Mouse (Mus musculus): ENCODE results near the gene 4921524J17Rik. TPM values are rescaled to one million over a fixed set of nuclear protein-coding genes. Genes with fewer than 3 reads are reported as not detected.
A peak's percentile ranks its signal among the peaks of the same experiment; 100 is the strongest.

Gene 4921524J17Rik
- polyA plus RNA-seq, 1 experiment from 2014 or later, result 37.6 TPM

DNA sequence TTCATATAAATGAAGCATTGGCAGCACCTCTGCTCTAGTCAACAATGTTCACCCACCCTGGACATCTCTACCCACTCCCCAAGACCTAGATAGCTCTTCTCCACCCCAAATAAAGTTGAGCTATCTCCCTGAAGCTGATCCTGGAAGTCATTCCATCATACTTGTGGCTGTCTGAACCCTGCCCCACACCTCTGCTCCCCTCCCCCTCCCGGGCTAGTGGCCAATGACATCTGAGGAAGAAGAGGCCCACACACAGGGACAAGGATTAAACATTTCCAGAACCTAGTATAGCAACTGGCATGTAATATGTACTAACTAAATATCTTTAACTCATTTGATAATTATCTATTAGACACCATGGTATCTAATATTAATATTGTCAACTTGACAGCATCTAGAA, 29.8 kb upstream of the 4921524J17Rik start:
- Histone ChIP-seq H3K4me1 (no peaks in the 10 kb centered on the region), H3K27ac (replicated peaks) (no peak overlapping the region), H3K4me3 (replicated peaks) (no peak overlapping the region), H3K36me3 (no peaks in the 10 kb centered on the region), H3K27me3 (replicated peaks) (no peaks in the 10 kb centered on the region), H3K4me2 (no peak overlapping the region), H3K9ac (replicated peaks) (no peak overlapping the region), H3K9me3 (replicated peaks) (no peaks in the 10 kb centered on the region)
- no peak for ATAC-seq (ENCODE audit: low FRiP score)
- 88% methylated on average over 1 of the region's 1 CpGs for WGBS

DNA sequence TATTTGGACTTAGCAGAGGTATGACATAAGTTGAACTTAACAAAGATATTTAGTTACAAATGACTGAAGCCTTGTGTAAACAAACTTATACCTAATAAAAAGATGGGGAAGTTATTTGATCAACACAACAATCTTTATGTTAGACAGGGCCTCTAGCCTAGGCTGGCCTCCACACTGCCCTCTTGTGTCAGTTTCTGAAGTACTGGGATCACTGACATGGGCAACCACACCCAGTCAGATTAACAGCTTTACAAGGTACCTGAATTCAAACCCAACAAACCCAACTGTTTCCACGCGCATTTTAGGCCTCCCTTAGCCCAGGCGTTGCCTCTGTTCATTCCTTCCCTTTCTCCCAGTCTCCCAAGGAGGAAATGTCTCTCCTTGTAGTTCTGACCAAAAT, 28.7 kb upstream of the 4921524J17Rik start:
- no peaks in the 10 kb centered on the region for H3K4me1 ChIP-seq
- H3K9ac ChIP-seq (replicated peaks), result no peak overlapping the region
- no peaks in the 10 kb centered on the region for H3K36me3 ChIP-seq
- WGBS, result 80% methylated on average over 3 of the region's 3 CpGs
- H3K27ac ChIP-seq (replicated peaks), result no peak overlapping the region
- H3K4me2 ChIP-seq, result no peak overlapping the region
- H3K27me3 ChIP-seq (replicated peaks), result no peaks in the 10 kb centered on the region
- no peaks in the 10 kb centered on the region for H3K9me3 ChIP-seq (replicated peaks)
- ATAC-seq (ENCODE audit: low FRiP score), result no peak
- H3K4me3 ChIP-seq (replicated peaks), result no peak overlapping the region

DNA sequence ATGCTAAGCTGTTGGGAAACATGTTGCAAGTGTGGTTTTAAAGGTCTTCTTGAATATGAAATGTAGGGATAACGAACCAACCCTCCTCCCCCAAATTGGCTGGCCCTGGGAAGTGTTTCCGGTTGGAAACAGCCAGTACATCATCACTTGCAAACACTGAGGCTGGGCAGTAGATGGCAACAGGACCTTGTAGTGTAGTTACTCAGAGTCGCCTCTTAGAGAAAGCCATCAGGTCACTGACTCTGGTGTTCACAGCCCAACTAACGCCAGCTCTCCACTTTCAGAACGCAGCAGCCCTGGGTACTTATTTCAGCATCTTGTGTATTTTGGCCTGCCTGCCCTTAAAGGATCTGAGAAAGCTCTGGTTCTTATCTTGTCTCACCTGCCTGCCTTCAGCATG, 28.2 kb upstream of the 4921524J17Rik start:
- Histone ChIP-seq H3K27ac (replicated peaks) (no peak overlapping the region), H3K9ac (replicated peaks) (no peak overlapping the region), H3K27me3 (replicated peaks) (no peaks in the 10 kb centered on the region), H3K4me3 (replicated peaks) (no peak overlapping the region), H3K4me2 (no peak overlapping the region), H3K36me3 (no peaks in the 10 kb centered on the region), H3K4me1 (no peaks in the 10 kb centered on the region), H3K9me3 (replicated peaks) (no peaks in the 10 kb centered on the region)
- ATAC-seq (ENCODE audit: low FRiP score), result no peak
- 47% methylated on average over 5 of the region's 5 CpGs for WGBS

DNA sequence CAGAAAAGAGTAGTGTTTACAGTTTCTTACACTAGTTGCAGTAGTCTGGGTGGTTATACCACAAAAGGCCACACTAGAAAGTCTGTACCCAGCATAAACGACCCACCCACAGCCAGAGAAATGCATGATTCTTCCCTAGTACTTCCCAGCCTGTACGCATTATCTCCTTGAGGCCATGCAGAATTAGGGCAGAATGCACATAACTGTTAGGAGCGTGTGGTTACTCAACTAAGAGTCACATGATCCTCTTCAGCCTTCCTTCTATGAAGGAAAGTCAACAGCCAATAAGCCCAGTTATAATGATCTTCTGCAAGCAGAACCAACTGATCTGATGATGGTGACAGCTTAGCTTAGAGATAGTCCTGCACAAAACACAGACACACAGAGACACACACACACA, 26.9 kb upstream of the 4921524J17Rik start:
- Histone ChIP-seq H3K27me3 (replicated peaks) (no peaks in the 10 kb centered on the region), H3K4me2 (no peak overlapping the region), H3K27ac (replicated peaks) (no peak overlapping the region), H3K9me3 (replicated peaks) (no peaks in the 10 kb centered on the region), H3K9ac (replicated peaks) (no peak overlapping the region), H3K4me3 (replicated peaks) (no peak overlapping the region), H3K36me3 (no peaks in the 10 kb centered on the region), H3K4me1 (no peaks in the 10 kb centered on the region)
- WGBS, result 75% methylated on average over 3 of the region's 3 CpGs
- ATAC-seq (ENCODE audit: low FRiP score), result no peak

DNA sequence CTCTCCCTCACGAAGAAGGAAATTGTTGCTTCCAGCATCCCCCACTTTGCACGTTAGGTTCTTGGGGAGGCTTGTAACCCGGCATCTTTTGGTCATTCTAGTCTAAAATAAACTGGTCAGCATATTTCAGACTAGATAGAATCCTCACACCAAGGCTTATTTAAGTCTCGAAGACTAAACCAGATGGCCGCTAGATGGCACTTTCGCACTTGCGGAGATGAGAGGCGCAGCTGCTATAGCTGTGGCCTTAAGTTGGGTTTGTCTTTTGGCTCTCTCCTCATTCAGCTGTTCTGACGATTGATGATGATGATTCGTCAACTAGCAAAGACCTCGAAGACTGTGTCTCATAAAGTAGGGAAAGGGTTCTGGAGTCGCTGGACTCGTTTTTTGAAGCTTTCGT, 23.9 kb upstream of the 4921524J17Rik start:
- Histone ChIP-seq H3K27me3 (replicated peaks) (no peaks in the 10 kb centered on the region), H3K4me2 (no peak overlapping the region), H3K36me3 (no peaks in the 10 kb centered on the region), H3K9me3 (replicated peaks) (no peaks in the 10 kb centered on the region), H3K9ac (replicated peaks) (no peak overlapping the region), H3K27ac (replicated peaks) (no peak overlapping the region), H3K4me1 (peaks cover 7% of the 10 kb centered on the region; the same call in 1 of the 2 replicates), H3K4me3 (replicated peaks) (no peak overlapping the region)
- no peak; the same call in 1 of the 2 replicates for ATAC-seq (ENCODE audit: low FRiP score)
- WGBS, result 10% methylated on average over 14 of the region's 14 CpGs

DNA sequence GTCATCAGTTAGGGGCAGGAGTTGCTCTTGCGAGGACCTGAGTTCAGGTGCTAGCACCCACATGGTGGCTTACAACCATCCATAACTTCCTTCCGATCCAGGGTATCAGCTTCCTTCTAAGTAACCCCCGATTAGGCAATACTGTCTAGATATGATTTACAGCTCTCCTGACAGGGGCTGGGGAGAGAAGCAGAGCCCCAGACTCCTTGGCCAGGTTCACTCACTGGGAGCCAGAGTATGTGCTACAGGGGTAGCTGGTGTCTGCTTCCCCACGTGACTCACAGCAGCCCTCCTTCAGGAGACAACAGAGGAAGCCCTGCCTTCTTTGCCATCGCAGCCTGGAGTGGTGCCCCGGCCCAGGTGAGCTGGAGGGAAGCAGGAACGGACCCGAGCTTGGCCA, 22.1 kb upstream of the 4921524J17Rik start:
- no peak overlapping the region for H3K4me2 ChIP-seq
- no peak for ATAC-seq (ENCODE audit: low FRiP score)
- no peaks in the 10 kb centered on the region for H3K27me3 ChIP-seq (replicated peaks)
- H3K4me1 ChIP-seq, result peaks cover 7% of the 10 kb centered on the region; the same call in 1 of the 2 replicates
- no peaks in the 10 kb centered on the region for H3K36me3 ChIP-seq
- no peak overlapping the region for H3K4me3 ChIP-seq (replicated peaks)
- H3K27ac ChIP-seq (replicated peaks), result no peak overlapping the region
- no peaks in the 10 kb centered on the region for H3K9me3 ChIP-seq (replicated peaks)
- 68% methylated on average over 8 of the region's 8 CpGs for WGBS
- no peak overlapping the region for H3K9ac ChIP-seq (replicated peaks)

DNA sequence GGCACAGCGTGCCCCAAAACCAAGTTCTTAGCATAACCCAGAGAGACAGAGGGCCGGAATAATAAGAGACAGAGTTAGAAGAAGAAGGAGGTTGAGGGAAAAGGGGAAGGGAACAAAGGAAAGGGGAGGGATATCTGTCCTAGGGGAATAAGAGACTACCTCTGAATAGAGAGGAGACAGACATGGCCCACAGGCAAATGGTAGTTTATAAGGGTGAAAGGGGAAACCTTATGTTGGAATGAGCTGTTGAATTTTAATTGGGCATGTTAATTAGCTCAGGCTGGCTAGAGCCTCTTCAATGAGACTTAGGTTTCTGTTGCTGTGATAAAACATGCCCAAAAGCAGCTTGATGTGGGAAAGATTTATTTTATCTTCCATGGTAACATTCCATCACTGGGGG, 20.6 kb upstream of the 4921524J17Rik start:
- H3K27me3 ChIP-seq (replicated peaks), result no peaks in the 10 kb centered on the region
- H3K4me3 ChIP-seq (replicated peaks), result no peak overlapping the region
- 53% methylated on average over 2 of the region's 2 CpGs for WGBS
- H3K4me2 ChIP-seq, result no peak overlapping the region
- no peak overlapping the region for H3K27ac ChIP-seq (replicated peaks)
- ATAC-seq (ENCODE audit: low FRiP score), result no peak
- no peak overlapping the region for H3K9ac ChIP-seq (replicated peaks)
- H3K9me3 ChIP-seq (replicated peaks), result no peaks in the 10 kb centered on the region
- peaks cover 7% of the 10 kb centered on the region; the same call in 1 of the 2 replicates for H3K4me1 ChIP-seq
- H3K36me3 ChIP-seq, result no peaks in the 10 kb centered on the region

DNA sequence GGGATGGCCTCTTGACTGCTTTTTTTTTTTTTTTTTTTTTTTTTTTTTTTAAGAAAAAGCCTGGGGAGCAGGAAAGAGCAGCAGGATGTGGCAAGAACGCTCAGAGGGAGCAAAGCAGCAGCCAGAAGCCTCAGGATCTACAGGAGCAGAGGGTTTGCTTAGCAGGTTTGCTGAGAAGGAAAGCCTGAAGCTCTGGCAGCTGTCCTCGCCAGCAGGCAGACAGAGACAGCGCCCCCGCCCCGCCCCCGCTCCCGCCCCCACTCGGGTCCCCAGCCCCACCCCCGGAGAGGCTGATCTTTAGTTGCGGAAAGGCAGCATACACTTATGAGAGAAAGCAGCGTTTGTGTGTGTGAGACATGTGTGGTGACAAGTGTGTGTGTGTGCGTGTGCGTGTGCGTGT, 19.7 kb upstream of the 4921524J17Rik start:
- WGBS, result 24% methylated on average over 13 of the region's 14 CpGs
- peak overlapping the region; percentile 42 for H3K4me2 ChIP-seq

DNA sequence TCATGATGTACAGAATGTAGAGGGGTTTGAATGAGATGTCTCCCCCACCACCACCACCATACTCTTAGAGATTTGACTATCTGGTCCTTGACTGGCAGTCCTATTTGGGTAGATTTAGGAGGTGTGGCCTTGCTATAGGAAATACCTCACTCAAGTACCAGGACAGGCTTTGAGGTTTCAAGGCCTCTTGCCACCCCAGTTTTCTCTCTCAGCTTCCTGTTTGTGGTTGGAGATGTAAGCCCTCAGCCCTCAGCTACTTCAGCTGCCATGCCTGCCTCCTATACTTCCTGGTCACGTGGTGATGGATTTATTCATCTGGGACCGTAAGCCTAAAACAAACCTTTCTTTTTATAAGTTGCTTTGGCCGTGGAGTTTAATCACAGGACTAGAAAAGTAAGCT, 17.7 kb upstream of the 4921524J17Rik start:
- Histone ChIP-seq H3K36me3 (no peaks in the 10 kb centered on the region), H3K4me2 (no peak overlapping the region)
- 77% methylated on average over 3 of the region's 3 CpGs for WGBS

More for the DNA sequence above, 19.7 kb upstream of the 4921524J17Rik start:
- no peak for ATAC-seq (ENCODE audit: low FRiP score)
- H3K36me3 ChIP-seq, result no peaks in the 10 kb centered on the region
- H3K27ac ChIP-seq (replicated peaks), result no peak overlapping the region
- H3K9me3 ChIP-seq (replicated peaks), result no peaks in the 10 kb centered on the region
- no peaks in the 10 kb centered on the region for H3K27me3 ChIP-seq (replicated peaks)
- H3K4me3 ChIP-seq (replicated peaks), result no peak overlapping the region; the same call in 1 of the 2 replicates
- peaks cover 7% of the 10 kb centered on the region; the same call in 1 of the 2 replicates for H3K4me1 ChIP-seq
- no peak overlapping the region for H3K9ac ChIP-seq (replicated peaks)

DNA sequence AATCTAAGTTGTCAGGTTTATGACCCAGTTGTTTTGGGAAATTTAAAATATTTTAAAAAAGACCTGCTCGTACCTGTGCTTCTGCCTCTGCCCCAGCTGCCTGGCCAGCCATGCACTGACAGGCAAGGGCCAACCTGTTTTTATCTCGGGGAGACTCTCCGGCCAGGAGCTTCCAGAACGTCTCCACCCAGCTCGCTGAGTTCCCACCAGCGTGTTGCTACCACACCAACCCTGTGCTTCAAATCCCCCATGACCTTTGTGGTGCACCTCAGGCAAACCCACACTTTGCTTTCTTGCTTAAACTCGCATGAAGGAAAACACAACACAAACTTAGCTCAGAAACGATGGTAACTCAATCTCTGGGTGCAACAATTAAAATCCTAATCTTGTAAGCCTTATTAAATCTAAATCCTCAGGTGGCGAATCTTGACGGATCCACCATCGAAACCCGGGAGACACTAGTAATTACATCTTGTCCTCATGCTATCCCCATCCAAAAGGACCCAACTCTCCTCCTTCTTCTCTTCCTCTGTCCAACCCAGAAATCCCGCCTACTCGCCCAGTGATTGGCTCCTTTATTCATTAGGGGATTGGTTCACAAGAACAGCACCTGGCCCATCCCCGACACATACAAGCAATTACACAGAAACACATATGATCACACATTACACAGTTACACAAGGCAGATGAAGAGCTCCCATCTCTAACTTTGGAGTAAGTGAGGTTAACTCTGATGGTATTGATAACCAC, 13.5 kb upstream of the 4921524J17Rik start:
- ATAC-seq (ENCODE audit: low FRiP score), result no peak
- Histone ChIP-seq H3K36me3 (no peaks in the 10 kb centered on the region), H3K27me3 (replicated peaks) (no peaks in the 10 kb centered on the region), H3K27ac (replicated peaks) (no peak overlapping the region), H3K4me1 (no peaks in the 10 kb centered on the region), H3K4me3 (replicated peaks) (no peak overlapping the region), H3K9me3 (replicated peaks) (no peaks in the 10 kb centered on the region), H3K4me2 (no peak overlapping the region), H3K9ac (replicated peaks) (no peak overlapping the region)
- WGBS, result 88% methylated on average over 15 of the region's 15 CpGs

More for the DNA sequence above, 17.7 kb upstream of the 4921524J17Rik start:
- peaks cover 7% of the 10 kb centered on the region; the same call in 1 of the 2 replicates for H3K4me1 ChIP-seq
- no peaks in the 10 kb centered on the region for H3K27me3 ChIP-seq (replicated peaks)
- no peak overlapping the region for H3K9ac ChIP-seq (replicated peaks)
- no peaks in the 10 kb centered on the region for H3K9me3 ChIP-seq (replicated peaks)
- H3K27ac ChIP-seq (replicated peaks), result no peak overlapping the region
- ATAC-seq (ENCODE audit: low FRiP score), result no peak
- no peak overlapping the region for H3K4me3 ChIP-seq (replicated peaks)

DNA sequence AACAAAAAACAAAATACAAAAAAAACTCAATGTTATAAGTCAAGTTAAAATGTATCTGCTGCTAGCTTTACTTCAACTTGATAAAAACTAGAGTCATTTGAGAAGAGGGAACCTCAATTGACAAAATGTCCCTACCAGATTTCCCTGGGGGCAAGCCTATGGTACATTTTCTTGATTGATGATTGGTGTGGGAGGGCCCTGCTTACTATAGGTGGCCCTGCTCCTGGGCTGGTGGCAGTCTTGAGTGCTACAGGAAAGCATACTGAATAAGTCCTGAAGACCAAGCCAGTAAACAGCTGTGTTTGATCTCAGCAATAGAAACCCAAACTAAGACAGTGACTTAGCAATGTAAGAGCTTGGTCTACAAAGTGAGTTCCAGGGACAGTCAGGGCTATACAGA, 11.5 kb upstream of the 4921524J17Rik start:
- no peak overlapping the region for H3K27ac ChIP-seq (replicated peaks)
- no peaks in the 10 kb centered on the region for H3K4me1 ChIP-seq
- no peak for ATAC-seq (ENCODE audit: low FRiP score)
- no peak overlapping the region for H3K9ac ChIP-seq (replicated peaks)
- H3K27me3 ChIP-seq (replicated peaks), result no peaks in the 10 kb centered on the region
- H3K36me3 ChIP-seq, result no peaks in the 10 kb centered on the region
- no peak overlapping the region for H3K4me2 ChIP-seq
- no peak overlapping the region for H3K4me3 ChIP-seq (replicated peaks)
- no peaks in the 10 kb centered on the region for H3K9me3 ChIP-seq (replicated peaks)

DNA sequence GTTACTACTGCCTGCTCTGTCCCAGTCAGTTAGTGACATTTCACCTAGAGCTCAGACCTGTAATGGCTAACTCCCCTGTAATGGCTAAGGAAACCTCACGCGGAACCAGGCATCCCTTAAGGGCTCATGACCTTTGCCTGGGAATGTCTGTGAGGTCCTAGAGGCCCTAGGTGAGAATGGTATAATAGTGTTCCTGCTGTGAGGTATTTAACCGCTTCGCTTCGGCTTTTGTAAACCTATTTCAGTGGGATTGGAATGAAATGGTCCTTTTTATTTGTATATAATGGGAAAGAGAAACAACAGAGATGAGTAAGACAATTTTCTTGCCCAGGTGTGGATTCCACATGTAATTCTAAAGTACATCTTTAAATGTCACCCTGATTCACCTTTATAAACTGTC, 8.9 kb upstream of the 4921524J17Rik start:
- no peak overlapping the region for H3K27ac ChIP-seq (replicated peaks)
- WGBS, result 41% methylated on average over 5 of the region's 5 CpGs
- ATAC-seq (ENCODE audit: low FRiP score), result no peak
- no peaks in the 10 kb centered on the region for H3K4me1 ChIP-seq
- H3K9ac ChIP-seq (replicated peaks), result no peak overlapping the region
- H3K9me3 ChIP-seq (replicated peaks), result no peaks in the 10 kb centered on the region
- H3K27me3 ChIP-seq (replicated peaks), result no peaks in the 10 kb centered on the region
- no peaks in the 10 kb centered on the region for H3K36me3 ChIP-seq
- H3K4me2 ChIP-seq, result no peak overlapping the region
- no peak overlapping the region for H3K4me3 ChIP-seq (replicated peaks)
